Mouse (Mus musculus) embryo, embryonic 11 days (tissue): ENCODE results near the gene Has1.
"Not testable (repeated sequence)": the region's sequence is repeated elsewhere in the genome, so short reads cannot be mapped to it uniquely, and the experiment has no call there.

Experiments used
- DNase-seq: peaks from one replicate; pipeline ENCODE4 v3.0.0-alpha.2; 2015

Gene Has1

DNA sequence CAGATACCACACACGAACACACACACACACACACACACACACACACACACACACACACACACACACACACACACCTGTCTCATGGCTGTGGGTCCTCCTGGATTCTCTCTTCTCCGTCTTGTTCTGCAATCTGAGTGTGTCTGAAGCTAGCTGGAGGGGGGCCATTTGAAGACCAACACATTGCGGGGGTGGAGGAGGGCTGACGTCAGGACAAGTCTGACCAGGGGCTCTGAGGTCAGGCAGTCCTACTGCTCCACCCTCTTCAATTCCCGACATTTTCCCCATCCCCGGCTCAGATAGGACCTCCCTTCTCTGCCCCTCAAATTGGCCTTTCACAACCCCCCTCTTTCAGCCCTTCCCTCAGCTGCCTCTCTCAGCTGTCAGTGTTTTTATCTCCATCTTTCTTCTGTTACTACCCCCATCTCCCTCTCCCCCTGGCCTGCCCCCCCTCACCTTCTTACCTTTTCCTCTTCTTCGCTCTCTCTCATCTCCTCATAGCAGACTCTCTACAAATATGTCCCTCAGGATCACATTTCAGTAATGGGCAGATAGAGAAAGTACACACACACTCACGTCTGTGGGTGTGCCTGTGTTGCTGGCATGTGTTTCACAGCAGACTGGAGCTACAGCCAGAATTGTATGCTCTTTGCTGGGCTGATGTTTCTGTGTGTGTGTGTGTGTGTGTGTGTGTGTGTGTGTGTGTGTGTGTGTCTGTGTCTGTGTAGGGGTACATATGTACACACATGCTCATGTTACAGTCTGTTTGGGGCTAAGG is at the start of gene Has1:
Has1 (minus strand) TSS at position 142 of the 775 bp plus-strand sequence.
- DNase-seq, result peak; percentile 20

DNA sequence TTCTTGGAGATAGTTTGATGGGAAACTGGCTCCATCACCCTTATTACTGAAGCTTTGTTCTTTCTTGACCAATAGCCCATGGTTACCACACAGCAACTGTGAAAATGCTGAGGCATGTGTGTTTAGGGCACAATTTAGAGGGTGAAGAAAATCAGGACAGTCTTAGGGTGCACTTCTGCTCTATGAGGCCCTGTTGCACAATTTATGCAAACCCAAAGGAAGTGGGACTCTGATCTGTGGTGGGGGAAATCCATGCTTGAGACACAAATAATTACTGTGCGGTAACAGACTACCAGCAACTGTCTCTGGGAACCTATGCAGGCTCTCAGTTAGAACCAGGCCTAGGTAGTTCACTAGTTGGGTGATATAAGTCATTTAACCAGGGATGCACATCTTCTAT is 45.8 kb upstream of the Has1 start:
- DNase-seq, result no peak

DNA sequence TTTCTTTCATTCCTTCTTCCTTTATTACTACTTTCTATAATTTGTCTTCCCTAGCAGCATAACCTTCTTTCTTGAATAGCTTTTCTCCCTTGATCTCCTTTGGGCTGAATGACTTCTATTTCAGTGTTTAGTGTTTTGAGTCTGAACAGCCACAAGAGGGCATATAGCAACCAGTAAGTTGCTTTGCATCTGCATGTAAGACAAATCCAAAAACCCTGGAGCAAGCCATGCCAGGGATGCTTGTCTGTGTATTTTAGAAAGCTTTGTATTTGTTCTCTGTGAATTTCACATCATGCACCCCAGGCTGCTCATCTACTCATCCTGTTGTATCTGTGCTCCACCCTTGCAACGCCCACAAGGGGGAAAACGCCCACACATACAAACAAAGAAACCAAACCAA is 44.3 kb upstream of the Has1 start:
- DNase-seq, result peak; percentile 32

DNA sequence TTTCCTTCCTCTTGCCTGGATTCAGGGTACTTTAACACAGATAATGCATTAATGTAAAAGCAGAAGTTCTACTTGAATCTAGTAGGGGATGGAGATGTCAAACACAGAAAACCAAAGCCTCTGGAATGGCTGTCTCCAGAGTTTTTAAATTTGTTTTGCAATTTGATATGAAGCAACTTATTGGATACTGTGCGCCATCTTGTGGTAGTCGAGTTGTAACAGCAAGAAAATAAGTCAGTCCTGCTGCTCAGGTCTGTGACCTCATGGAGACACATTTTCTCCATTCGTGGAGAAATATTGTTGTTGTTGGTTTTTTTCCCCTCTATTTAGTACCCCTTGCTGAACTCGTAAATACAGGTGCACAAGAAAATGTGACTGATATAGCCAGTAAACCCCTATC is 41.0 kb upstream of the Has1 start:
- DNase-seq, result peak; percentile 78

DNA sequence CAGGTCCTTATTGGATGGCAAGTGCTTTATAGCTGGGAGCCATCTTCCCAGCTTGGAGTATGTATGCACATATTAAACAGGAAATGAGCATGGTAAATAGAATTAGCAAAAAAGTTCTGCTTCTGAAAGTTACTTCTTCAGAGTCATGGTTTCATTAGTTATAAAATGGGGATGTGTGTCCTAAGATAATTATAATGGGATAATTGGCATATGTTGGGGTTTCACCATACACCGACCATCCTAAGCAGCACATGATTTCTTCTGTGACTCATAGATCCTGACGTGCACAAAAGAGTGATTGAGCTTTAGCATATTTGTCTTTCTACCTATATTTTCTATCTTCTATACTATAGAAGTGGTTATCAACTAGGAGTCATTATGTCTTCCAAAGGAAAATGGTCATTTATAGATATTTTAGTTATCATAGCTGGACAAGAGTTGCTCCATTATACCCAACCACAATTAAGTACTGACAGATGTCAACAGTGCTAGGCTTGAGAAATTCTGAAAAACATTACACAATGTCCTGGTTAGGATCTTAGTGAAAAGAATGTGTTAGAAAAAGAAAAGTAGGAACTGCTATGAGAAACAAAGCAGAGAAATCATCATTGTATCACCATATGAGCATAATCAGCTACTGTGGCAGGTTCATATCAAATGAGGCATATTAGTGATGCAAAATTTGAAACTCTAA is 34.9 kb upstream of the Has1 start:
- DNase-seq, result no peak

DNA sequence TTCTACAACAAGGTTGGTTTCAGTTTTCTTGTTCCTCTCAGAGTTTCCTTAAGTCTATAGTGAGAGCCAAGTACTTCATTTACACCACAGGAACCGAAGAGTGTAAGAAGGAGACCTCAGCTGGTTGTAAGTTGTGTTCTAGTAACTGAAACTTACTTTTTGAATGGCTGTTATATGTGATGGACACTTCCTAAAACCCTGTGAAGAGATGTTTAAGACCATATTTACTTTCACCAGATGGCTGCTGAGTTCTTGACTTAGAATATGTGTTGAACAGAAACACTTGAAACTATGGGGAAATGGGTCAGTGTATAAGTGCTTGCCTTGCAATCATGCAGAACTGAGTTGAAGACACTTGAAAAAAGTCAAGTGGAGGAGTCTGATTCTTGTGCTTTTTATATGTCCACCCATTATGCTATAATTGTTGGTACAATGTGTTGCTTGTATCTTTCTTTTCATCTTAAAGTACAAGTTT is 32.8 kb upstream of the Has1 start, which contains the start of the genes Fpr2 and Fpr3:
Fpr2 (plus strand) TSS at position 51 of the 475 bp plus-strand sequence.
Fpr3 (plus strand) TSS at position 79 of the 475 bp plus-strand sequence.
- no peak for DNase-seq

DNA sequence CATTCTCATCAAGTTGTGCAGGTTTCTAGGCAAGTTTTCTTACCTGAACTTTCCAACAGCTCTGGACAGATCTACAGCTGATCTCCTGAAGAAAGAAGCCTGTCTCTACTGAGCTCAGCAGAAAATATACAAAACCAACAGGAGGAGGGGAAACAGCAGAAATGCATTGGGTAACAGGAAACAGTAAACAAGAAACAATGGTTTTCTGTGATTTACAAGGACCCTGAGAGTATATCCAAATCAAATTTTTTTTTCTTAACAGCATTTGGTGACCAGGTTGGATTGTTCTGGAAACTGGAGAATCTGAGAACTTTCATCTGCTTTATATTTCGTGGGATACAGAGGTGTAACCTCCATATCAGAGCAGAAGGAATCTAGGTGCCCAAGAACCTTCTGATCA is 28.8 kb upstream of the Has1 start, which contains the start of gene Fpr1:
Fpr1 (minus strand) TSS at position 101 of the 400 bp plus-strand sequence.
- DNase-seq, result no peak

DNA sequence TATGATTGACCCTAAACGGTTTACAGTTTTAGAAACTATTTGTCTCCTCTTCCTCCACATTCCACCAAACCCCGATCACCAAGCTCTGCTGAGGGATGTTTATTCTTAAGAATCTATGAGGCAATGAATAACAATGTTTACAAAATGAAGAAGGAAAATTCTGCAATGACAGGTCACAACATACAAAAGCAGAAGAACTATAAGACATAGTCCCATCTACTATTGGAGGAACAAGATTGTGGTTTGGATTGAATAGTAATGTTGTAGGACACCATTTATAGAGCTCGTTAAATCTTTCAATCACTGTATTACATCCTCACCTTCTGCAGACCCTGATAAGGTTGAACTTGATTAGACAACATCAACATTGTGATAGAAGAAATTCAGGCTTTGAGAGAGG is 27.7 kb upstream of the Has1 start:
- no peak for DNase-seq

DNA sequence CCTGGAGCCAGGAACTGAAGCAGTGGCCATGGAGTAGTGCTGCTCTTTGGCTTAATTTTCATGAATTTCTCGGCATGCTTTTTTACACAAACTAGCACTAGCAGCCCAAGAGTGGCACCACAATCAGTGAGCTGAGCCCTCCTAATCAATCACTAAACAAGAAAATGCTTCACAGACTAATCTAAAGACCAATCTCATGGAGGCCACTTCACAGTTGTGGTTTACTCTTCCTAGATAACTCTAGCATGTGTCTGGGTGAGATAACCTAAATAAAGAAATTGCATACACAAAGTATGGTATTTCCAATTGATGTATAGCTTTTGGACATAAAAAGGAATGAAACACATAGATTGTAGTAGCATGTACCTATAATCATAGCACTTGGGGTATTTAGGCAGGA is 24.3 kb upstream of the Has1 start:
- DNase-seq, result no peak

DNA sequence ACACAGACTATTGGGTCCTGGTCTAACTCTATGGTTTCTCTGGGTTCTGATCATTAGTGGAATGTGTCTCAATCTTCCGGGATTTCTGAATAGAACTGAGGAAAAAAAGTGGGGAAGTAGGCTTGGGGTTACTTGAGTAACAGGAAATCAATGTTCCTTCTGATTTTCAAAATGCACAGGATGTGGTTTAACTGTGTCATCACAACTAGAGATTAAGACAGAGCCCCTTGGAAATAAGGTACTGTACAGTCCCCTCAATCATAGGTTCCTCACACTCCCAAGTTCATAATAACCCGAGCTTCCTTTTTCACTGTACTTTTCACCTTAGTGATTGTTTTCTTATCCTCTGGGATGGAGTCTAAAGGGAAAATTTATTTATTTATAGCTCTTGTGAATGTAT is 16.7 kb upstream of the Has1 start:
- no peak for DNase-seq

DNA sequence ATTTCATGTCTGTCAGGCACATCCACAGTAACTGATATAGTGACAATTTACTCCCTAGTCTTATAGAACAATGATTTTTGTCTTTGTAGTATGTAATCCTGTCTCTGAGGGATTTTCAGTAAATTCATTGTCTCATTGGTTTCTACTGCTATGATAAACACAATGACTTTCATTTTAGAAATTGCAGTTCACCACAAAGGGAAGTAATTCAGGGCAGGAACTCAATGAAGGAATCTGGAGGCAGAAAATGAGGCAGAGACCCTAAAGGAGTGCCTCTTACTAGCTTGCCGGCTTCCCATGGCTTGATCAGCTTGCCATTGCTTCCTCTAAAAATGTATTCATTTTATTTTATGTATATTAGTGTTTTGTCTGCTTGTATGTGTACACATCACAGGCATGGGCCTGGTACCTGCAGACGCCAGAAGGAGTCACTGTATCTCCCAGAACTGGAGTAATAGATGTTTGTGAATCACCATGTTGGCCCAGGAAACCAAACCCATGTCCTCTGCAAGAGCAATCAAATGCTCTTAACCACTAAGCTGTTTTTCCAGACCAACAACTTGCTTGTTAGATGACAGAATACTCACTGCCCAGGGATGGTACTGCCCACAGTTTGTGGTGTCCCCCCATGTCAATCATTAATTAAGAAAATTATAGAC is 16.0 kb upstream of the Has1 start:
- no peak for DNase-seq

DNA sequence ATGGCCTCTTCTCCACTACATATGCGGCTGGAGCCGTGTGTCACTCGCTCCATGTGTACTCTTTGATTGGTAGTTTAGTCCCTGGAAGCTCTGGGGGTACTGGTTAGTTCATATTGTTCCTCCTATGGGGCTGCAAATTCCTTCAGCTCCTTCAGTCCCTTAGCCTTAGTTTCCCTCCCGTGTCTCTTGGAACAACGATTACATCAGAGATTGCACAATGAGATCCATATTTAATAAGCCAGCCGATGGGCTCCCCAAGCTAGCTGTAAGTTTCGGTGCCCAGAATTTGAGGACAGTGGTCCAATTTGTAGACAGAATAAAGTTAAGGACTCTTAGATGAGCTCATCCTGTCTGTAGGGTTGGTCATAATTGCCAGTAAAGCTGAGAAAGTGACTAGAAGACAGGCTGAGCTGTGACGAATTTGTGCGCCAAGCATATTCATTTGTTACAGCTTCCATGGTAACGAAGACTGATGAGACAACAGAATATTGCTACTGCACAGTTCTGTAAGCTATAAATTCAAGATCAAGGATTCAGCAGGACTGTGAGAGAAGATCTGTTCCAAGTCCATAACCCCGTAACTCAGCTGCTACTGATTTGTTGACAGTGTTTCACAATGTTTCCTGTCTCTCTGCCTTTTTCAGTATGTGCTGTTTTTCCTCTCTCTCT is 11.9 kb upstream of the Has1 start:
- no peak for DNase-seq

DNA sequence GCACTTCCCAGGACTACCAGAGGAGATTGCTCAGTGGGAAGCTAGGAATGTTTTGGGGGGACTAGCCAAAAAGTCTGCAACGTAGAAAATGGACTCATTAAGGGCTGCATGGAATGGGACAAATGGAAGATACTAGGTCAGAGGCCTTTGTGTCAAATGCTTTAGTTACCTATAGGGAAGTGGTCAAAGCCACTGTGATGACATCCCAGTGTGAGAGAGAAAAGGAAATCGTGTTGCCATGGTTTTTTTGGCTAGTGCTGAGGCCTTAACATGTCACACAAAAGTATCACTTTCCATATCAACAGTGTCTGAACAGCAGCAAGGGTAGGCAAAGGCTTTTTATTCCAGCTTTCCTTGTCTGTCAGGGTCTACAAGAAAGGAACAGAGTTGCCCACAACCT is 10.2 kb upstream of the Has1 start:
- no peak for DNase-seq

DNA sequence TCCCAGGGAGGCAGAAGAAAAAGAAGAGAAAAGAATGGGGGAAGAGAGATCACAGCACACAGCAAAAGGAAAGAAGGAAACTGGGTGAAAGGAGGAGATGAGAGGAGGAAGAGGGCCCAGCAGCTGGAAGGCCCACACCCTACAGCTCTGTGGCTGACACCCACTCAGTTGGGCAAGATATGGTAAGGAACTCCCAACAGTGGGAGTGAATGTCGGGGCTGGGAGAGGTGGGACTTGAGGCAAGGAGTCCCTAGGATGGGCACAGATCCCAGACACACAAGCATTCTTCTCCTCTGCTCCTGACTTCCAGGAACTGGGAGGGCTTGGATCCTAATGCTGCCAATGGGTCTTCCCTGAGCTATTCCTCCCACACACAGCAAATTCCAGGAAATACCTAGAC is 7.4 kb upstream of the Has1 start:
- DNase-seq, result no peak

DNA sequence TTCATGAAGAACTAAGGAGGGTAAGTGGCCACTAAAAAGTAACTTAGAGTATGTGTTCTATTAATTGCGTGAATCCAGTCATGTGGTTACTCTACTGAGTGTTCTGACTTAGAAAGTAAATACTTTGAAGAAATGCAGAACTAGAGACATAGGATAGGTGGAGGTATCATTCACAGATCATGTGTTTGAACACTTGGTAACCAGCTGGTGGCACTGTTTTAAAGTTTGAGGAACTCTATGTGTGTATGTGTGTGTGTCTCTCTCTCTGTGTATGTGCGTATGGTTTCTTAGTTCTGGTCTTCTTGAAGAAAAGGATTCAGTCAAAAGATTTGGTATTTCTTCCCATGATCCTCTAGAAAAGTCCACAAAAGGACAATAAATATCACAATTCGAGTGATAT is 5.1 kb upstream of the Has1 start:
- DNase-seq, result no peak

DNA sequence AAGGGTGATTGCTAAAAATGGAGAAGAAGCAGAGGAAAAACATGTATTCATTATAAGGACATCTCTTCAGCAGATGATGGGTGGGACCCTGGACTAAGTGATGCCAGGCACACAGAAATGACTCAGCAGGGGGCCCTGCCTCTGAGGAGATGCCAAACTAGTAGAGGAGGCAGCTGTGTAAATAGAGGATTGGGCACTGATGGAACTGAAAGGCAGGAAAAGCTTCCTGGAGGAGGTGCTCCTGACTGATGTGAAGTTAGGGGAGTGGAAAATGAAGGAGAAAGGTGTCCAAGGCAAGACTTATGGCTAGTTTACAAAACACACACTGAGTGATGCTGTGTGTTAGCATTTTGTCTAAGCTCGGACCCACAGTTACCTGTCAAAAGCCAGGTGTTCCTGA is 2.4 kb upstream of the Has1 start:
- DNase-seq, result no peak

DNA sequence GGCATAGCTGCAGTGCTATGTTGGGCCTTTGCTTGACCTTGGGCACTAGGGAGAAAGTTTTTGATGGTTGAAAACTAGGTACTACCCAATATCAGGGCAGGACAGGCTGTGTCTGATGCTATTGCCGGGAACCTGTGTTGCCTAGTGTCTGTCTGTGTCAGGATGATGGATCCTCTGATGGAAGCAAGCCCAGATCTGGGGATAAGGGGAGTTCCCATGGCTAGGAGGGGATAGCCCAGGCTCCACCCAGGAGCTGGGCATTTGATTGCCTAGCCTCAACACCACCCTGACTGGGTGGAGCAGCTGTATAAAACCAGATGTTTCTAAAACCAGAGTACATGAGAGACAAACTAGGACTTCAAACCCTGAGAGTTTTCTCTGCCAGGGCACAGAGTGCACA is 1.6 kb upstream of the Has1 start:
- DNase-seq, result no peak

DNA sequence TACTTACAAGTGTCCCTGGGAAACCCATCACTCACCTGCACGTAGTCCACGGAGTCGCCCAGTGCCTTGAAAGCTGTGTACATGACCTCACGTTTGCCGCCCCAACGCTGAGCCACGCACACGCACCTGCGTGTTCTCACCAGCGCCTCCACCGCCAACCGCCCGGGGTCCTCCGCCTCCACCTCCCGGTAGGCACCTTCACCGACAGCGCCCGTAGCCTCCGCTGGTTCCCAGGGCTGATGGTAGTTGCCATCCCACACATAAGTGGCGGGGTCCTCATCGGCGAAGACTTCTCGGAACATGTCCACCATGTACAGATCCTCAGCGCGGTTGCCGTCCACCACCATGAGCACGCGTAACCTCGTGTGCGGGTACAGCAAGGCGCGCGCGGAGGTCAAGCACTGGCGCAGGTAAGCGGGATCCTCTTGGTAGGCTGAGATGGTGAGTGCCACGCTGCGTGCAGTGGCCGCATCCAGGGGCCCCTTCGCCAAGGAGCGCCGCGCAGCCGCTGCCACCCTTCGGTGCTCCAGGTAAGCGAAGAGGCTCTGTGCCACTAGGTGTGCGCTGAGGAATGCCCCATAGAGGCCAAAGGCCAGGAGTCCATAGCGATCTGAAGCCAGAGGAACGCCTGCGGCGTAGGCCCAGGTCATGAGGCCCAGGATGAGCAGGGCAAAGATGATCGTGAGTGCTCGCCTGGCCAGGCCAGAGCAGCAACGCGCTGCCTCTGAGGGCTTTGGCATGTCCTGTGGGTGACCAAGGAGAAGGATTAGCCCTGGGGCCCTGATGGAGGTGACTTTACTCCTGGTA is 4.9 kb downstream of the Has1 start:
- DNase-seq, result no peak

DNA sequence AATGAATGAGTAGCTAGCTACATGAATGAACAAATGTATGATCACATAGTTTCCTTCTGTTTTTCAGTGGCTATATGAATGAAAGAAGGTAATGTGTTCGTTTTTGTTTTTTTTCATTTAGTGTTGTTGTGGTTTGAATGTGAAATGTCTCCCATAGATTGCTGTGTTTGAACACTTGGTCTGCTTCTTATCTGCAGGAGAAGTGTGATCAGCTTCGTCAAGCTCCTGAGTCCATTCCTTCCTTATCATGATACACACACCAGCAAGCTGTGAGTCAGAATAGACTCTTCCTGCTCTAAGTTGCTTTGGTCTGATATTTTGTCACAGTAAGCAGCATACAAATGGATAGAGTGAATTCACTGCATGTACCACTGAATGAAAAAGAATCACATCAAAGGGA is 6.0 kb downstream of the Has1 start:
- no peak for DNase-seq

DNA sequence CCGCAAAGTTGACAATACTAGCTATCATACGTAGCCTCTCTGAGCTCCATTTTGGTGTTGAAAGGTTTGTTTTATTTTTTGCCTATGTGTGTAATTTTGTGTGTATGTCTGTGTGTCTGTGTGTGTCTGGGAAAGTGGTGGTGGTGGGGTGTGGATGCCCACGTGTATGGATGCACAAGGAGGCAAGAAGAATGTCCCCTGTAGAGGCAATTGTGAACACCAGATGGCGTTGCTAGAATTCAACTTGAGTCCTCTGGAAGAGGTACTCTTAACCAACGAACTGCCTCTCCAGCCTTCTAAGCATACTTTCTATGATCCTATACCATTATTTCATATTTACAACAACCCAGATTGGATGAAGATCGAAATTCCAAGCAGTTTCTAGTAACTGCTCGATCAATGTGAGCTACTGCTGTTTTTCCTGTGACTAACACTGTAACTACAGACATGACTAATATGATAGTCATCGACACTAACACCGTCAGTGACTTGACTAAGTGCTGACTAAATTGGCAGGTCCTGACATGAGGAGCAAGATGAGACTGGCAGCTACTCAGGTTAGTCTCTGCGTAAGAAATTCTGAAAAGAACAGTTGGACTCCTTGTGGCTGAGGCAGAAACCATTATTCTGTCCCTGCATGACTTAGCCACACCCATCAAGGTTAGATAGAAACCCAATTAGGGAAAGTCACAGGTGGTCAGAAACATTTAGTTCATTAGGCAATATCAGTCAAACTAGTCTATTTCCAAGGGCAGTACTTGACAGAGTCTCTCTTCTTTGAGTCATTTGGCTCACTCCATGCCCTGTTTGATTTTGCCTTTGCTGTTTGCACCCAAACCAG is 9.6 kb downstream of the Has1 start:
- peak; percentile 32 for DNase-seq

DNA sequence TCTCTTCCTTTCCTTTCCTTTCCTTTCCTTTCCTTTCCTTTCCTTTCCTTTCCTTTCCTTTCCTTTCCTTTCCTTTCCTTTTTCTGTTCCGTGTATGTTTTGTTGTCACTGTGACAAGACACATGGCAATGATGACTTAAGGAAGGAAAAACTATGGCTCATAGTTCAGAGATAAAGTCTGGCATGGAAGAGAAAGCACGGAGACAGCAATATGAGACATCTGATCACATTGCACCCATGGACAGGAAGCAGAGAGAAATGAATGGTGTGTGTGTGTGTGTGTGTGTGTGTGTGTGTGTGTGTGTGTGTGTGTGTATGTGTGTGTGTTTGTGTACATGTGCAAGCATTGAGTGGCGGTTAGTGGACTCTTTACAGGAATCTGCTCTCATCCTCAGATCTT is 10.4 kb downstream of the Has1 start:
- not testable (repeated sequence) for DNase-seq
